Mouse (Mus musculus): ENCODE measurements at regions not wholly inside any gene's neighbourhood (a gene's known extent, or its start where the extent isn't known, plus 50 kb on each side); places are given as distances from the start of the nearest gene placed in this dataset.

DNA sequence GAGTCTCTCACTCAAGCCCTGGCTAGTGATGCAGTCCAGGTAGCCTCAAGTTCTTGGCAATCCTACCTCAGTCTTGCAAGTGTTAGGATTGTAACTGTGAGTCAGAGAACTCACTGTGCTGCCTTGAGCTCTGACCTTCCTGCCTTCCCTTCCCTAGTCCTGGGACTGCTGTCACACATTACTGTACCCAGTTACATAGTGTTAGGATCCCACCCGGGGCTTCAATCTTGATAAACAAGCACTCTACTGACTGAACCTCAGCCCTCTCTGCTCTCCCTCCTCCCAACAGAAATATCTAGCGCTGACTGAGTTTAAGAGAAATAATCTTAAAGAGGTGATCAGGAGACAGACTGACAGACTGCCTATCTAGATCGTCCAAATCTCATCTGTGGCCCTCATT, 143.8 kb upstream of the Noct start:
- intact Hi-C loops (cut with DNase I), result loop anchor here (2.0 kb wide), 1 partner anchor 36 kb away; no protein-coding TSS in a partner anchor
- no peak for DNase-seq

DNA sequence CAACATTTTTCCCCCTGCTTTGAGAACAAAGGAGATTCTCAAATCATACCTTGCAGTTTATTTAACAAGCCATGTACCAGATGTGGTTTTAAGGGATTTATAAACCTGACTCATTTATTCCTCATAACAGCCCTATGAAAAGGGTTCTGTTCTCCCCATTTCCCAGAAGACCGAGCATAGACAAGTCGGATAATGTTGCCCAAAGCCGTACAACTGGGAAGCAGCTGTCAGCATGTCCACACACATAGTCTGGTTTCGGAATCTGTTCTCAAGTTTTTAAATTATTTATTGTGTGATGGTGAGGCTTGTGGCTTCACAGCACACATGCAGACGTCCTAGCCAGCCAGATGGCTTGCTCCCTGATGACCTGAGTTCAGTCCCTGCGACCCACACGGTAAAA, 143.4 kb upstream of the Noct start:
- intact Hi-C loops (cut with DNase I), result loop anchor here (2.0 kb wide), 1 partner anchor 36 kb away; no protein-coding TSS in a partner anchor
- DNase-seq, result no peak

DNA sequence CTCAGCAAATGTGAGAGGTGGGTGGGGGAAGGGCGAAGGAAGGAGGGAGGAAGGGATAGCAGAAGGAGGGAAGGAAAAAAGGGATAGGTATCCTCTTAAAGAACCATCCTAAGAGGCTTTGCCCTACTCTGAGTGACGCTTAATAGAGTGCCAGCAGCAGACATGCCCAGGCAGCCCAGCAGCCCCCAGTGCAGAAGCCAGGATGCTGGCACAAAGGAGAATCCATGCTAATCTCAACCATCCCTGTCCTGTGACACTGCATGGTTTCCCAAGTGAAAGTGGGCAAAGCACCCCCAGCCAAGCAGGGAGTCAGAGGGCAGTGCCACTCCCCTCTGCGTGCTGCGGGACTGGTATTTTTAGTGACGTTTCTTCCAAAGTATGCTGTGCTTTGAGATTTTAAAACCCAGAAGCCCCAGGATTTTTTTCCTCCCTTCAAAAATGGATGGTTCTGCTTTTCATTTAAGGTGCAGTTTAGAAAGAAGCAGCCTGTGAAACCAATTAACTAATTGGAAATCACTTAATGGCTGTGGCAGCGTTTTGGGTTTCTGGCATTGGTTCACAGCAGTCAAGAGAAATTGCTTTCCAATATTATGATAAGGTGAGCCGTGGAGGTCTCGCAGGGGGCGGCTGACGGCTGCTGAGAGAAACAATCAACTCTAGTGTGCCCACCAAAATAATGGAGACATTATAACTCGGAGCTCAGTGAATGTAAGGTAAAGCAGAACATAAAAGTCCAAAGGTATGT, 141.2 kb upstream of the Noct start:
- no peak for DNase-seq
- intact Hi-C loops (cut with DNase I), result no loop called here

DNA sequence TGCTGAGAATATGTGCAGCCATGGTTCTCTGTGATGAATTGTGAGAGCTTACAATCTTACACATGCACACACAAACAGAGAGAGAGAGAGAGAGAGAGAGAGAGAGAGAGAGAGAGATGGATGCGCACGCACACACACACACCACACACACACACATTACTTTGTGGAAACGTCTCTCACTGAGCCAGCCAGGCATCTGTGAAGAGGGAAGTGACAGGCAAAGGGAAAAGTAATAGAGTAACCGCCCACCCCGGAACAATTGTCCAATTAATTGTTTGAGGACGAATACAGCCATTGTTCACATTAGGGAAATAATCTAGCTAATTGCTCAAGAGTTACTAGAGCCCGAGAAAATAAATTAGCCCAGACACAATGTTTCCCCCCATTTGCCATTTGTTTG, 140.7 kb upstream of the Noct start:
- intact Hi-C loops (cut with DNase I), result no loop called here
- no peak for DNase-seq

DNA sequence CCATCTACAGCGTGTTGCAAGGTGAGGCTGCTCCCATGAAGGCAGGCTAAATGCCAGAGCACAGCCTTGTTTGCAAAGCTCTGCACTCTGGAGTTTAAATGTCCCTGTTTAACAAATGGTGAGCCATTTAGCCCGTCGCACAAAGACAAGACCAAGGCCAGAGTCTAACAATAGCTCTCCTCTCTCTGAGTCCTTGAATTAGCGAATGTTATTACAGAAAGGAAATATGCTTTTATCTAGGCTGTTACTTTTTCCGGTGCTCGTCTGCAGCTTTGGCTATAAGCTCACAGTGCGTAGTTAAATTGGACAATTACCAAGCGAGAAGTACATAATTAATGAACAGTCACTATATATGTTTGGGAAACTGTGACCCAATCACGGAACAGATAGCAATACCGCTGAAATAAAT, 137.8 kb upstream of the Noct start:
- no peak for DNase-seq
- intact Hi-C loops (cut with DNase I), result no loop called here

DNA sequence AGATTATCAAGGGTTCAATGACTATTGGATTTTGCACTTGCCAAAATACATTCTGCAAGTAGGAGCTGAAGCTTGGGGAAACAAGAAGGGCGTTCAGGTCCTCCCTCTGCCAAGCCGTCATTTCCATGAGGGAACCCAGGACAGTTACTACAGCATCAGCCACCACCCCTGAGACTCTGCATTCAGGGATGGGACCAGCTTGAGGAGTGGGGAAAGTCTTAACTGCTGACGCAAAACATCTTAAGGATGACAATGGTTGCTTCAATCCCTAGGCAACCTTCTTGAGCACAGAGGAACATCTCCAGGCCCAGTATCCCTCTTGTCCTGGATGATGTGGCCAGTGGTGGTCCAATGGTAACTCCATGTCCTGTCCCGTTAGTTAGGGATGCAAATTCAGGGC, 137.2 kb upstream of the Noct start:
- DNase-seq, result no peak
- intact Hi-C loops (cut with DNase I), result no loop called here

DNA sequence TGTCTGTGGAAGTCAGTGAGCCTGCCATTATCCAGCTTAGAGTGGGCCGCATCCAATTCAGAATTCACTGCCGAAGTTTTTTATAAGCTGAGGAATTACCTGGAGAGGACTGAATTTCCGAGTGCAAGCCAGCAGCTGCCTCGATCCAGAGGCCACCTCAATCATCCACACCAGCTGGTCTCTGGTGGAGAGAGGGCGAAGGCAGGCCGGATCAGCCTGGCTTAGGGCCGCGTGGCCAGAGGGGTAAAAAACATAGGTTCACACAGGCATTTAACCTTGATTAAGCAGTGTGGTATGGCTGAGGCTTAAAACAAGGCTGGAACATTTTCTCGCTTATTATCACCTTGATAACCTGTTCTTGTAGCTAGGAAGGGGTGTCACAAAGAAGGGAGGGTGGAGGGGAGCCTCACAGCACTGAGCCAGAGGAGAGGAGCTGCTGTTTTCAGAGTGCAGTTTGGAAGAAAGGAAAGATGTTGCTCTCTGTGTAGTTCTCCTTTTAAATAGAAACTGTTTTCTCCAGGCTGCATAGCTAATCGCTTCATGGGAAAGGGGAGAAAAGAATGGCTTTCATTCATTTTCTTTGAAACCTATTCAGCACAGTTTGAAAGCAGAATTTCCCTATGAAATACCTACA, 135.1 kb upstream of the Noct start:
- intact Hi-C loops (cut with DNase I), result no loop called here

DNA sequence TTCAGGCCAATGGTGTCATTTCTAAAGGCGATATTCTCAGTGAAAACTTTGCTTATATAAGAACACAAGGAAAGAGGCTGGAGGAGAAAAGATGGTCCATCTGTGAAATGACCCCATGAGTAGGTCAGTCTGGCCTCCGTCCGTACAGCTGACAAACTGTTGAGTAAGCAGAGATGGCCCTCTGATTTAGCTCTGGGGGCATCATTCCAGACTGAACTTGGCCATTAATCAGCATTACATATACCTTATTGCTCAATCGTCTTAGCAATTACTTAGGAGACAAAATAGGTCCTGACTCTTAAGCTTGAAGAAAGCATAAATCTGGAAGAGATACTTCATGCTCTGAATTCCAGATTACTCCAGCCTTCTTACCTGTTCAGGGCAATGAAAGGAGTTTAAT, 132.8 kb upstream of the Noct start:
- intact Hi-C loops (cut with DNase I), result no loop called here
- no peak for DNase-seq

More for the DNA sequence above, 135.1 kb upstream of the Noct start:
- no peak for DNase-seq

DNA sequence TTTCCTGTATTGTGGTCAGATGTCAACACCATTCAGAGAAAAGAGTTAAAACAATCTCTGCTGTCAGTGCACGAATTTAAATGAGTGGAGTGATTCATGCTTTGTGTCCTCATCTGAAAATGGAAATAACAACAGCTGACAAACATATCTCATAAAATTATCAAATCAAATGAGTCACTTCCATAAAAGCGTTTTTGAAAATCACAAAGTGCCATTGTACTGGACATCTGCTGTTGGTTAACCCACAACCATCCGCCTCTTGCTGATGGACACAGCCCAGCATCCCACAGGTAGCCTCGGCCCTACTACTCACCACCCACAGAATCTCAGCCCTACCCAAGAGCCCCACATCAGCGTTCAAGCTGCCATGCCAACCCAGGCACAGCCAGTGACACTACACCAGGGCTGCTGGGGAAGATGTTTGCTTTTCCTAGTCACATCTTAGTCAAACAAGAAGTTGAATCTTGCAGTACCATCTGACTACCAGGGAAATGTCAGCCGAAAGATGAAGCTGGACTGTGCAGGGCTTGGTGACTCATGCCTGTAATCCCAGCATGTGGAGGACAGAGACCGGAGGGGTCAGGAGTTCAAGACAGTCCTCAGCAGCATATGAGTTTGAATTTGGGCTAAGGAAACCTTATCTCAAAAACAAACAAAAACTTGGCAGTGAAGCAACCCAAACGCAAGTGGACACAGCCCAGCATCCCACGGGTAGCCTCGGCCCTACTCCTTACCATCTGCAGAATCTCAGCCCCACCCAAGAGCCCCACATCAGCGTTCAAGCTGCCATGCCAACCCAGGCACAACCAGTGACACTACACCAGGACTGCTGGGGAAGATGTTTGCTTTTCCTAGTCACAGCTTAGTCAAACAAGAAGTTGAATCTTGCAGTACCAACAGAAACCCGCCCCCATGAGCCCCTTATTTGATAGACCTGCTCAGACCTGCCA, 131.9 kb upstream of the Noct start:
- DNase-seq, result no peak
- intact Hi-C loops (cut with DNase I), result no loop called here

DNA sequence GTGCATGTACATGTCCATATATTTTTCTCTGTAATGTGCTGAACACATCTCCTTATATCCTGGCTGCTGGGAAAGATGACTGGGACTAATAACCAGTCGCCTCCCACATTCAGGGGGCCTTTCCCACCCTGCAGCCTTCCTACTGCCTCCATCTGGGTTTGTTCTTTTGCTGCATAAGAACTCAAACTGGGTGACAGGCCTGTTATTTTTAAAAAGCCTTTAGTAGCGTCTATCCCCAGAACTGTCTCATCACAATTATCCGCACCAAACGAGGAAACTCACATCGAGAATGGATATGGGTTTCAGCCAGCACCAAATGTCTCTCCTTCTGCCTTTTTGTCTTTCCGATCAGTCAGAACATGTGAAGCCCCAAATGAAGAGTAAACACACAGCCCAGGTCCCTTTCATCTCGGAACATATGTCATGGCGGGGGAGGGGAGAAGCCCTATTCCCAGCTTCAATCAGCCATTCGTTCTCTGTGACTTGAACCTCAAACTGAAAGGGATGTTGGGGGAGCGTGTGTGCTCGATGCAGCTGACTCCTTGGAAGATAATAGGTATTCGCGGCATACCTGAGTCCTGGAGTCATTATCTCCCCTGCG, 128.3 kb upstream of the Noct start:
- intact Hi-C loops (cut with DNase I), result no loop called here
- DNase-seq, result no peak

DNA sequence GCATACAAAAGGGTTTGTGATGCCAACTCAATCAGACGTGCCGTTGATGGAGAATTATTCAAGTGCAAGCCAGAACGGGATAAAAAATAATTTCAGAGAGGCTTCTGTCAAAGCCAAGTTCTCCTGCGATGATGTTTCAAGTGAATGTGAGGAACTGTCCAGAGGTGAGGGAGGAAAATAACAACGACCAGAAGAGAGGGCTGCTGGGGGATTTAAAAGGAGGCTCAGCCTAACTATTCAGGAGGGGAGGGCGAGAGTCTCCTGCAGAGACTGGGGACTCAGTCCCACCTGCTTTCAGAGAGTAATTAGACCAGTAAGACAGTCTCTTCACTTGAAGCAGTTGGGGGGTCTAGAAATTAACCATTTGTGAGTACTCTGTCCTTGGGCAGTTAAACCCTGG, 127.7 kb upstream of the Noct start:
- intact Hi-C loops (cut with DNase I), result no loop called here
- no peak for DNase-seq

DNA sequence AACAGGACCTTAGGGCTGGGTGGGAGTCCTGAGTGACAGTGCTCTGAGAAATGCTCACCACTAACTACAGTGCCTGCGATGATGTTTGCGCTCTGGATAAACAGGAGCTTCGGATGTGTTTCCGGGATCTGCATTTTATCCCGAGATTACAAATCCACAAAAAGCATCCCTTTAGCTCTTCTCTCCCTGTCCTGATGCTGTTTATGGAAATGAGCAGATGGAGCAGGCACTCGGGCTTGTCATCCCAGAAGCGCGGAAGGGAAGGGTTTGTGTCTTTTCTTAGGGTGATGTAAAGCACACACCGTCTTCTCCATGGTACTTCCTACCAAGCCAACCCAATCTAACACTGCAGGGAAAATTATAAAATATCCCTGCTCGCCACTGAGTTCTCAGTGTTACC, 126.9 kb upstream of the Noct start:
- no peak for DNase-seq
- intact Hi-C loops (cut with DNase I), result no loop called here

DNA sequence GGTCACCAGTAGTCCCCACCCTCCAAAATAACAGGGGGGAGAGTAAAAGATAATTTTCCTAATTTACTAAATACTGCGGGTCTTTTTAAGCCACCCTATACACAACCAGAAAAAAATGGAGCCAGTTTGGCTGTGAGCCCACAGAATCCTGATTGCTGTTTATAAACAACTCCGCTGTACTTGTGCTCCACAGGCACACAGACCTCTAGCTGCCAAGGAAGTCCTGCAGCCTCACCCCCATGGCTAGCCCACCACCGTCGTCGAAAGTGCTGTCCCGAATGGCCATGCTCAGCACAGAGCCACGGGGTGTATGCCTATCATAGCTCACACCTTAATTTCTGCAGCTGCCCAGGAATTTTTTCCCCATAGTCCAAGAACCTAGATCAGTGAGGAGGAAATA, 124.3 kb upstream of the Noct start:
- intact Hi-C loops (cut with DNase I), result no loop called here
- DNase-seq, result no peak

DNA sequence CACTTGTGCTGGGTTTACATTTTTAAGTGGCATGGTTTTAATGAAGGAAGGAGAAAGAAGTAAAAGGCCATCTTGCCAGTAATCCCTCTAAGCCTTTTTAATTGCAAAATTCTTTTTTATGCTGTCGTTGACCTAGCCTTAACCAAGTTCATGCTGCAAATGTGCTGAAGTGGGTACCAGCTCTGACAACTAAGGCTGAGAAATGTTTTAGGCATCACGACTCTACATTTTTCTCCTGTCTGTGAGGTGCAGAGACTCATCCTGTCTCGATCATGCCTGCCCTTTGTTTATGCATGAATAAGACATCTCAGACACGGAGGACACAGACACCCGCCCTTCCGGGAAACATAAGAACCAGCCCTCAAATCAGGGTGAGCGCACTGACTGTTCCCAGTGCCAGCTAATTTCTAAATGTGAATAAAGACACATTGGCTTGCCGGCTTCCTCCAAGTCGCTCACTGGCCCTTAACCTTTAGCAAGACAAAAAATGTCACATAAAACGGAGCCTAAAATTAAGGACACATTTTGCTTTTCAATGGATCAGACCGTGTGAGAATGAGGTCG, 115.5 kb upstream of the Noct start:
- DNase-seq, result no peak

DNA sequence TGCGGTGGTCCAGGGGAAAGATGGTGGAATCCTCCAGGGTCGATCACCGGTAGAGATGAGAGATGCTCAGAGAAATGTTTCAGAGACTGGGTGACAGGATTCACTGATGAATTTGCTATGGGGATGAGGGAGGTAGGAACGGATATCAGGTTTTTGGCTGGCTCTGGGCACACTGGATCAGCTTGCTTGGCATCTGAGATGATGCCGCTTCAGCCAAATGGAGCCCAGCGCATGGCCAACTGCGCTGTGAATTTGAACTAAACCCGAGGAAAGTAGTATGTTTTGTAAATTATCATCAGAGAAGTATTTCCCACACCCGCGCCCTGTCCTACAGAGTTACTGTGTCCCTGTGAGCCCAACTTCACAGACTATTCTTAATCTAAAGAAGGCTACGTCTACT, 113.0 kb upstream of the Noct start:
- DNase-seq, result no peak
- intact Hi-C loops (cut with DNase I), result no loop called here

More for the DNA sequence above, 115.5 kb upstream of the Noct start:
- intact Hi-C loops (cut with DNase I), result no loop called here

DNA sequence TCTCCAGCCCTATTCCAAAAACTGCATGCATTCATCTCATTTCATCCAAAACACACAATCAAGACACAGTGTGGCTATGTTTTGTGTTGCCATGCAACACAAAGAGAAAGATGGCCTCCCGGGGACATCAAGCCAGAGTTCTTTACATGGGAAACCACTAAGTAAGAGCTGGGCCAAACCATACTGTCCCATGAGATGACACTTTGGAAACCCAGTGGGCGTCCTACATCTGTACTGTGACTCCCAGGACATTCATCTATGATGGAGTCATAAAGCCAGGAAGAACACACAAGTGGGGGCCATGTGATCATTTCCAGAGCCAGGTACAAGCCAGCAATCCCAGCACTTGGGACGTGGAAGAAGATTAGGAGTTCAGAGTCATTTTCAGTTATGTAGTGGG, 111.9 kb upstream of the Noct start:
- intact Hi-C loops (cut with DNase I), result no loop called here
- no peak for DNase-seq

DNA sequence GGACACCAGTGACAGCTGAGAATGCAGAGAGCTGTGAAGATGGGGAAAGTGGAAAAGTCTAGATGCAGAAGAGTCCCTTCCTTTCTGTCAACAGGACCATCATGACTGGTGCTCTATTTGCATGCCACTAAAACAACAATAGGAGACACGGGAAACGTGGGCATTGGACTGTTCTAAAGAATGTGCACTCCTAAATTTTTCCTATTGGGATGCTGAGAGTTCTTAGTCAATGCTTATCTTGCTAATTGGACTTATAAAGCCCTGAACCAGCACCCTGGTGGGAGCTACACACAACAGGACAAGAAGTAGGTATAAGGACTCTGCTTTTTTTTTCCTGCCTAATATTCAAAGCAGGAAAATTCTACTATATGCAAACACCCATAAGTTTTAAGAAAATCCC, 108.3 kb upstream of the Noct start:
- no peak for DNase-seq
- intact Hi-C loops (cut with DNase I), result loop anchor here (2.0 to 5.0 kb wide), 2 partner anchors 35 to 734 kb away; no protein-coding TSS in a partner anchor

DNA sequence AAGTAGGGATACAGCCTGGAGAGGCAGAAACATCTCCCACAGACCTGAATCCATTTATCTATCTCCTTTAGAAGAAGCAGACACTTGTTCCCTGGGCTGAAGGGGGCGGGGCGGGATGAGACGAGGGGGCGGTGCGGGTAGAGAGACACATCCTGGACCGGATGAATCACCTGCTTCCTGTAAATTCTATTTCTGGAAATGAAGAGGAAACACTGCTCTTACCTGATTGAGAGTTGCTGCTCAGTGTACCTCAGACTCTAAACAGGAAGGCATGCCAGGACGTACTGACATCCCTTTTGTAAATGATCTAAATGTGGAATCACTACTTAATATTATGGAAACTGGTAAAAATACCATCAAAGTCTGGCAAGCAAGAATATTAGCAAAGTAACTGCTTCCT, 105.5 kb upstream of the Noct start:
- no peak for DNase-seq
- intact Hi-C loops (cut with DNase I), result loop anchor here (5.0 kb wide), 1 partner anchor 736 kb away; no protein-coding TSS in a partner anchor

DNA sequence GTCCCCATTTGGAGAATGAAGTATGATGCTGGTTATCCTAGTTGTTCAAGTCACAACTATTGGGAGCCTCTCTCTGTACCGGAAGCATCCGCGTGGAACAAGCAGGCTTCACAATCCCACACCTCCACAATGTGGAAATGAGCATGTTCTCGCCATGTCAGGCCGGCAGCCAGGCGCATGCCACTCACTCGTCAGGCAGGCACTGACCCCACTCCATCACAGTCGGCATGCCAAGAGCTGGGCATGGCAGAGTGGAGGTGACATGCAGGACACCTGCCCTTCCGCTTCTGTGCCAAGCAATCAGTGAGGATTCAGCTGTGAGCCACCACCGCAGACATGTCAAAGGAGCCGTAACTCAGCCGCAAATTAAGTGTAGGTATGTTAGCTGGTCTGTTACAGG, 103.7 kb upstream of the Noct start:
- intact Hi-C loops (cut with DNase I), result loop anchor here (5.0 kb wide), 2 partner anchors 213 to 818 kb away; no protein-coding TSS in a partner anchor
- no peak for DNase-seq

Measured in heart, postnatal 36 days (tissue).